Mouse (Mus musculus): ENCODE results near the gene Guca1b.

The Guca1b gene

GRCm38 (mm10) chr17:47385145-47385544 lies at the start of gene Guca1b:
TSS of gene Guca1b (plus strand) at chr17:47385393.
- DNase-seq (ENCODE audit: low read depth, low spot score): no peak

- DNase-seq (ENCODE audit: low read depth, low spot score): no peak
These were observed 42.1 kb upstream of the Guca1b start for GRCm38 (mm10) chr17:47343121-47343520.

DNA sequence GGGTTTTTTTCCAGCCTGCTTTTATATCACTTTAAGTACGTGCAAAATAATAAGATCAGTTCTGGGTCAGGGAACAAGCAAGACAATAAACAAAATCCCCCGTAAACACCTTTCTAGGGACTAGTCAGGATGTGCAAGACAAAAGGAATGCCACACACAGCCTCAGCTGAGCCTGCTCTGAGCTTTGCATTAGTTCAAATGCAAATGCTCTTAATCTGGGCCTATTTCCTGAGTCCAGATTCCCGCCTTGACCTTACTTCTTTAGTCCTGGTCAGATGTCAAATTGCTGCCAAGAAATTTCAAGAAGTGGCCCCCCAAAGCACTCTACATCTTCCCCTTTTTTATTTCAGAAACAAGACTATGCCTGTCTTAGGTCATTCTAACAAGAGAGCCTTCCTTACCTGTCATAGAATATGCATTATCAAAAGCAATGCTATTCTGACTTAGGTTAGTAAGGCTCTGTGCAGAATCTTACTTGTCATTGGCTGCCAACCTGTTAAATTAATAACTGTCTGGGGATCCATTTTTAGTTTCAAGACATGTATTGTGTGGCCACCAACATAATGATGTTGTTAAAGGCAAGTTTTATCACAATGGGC lies 35.4 kb upstream of the Guca1b start:
- DNase-seq (ENCODE audit: low read depth, low spot score): no peak

GRCm38 (mm10) chr17:47359964-47360363 lies 25.2 kb upstream of the Guca1b start:
- DNase-seq (ENCODE audit: low read depth, low spot score): no peak

DNA sequence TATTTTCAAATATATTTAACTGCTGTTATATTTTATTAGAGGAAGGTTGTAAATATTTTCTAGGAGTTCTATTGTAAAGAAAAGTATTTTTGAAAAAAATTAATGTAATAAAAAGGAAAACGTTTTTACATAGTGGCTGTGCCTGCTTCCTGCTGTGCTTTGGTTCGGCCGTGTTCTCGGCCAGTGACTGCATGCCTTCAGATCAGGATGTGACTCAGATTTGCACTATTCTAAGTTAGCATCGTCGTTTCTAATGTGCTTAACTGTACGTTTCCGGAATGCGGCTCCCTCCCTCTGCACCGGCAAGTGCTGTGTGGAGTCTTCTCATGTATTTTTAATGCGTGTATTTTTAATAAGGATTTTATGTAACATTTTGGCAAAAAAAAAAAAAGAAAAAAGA lies 23.9 kb upstream of the Guca1b start:
- DNase-seq (ENCODE audit: low read depth, low spot score): no peak

DNA sequence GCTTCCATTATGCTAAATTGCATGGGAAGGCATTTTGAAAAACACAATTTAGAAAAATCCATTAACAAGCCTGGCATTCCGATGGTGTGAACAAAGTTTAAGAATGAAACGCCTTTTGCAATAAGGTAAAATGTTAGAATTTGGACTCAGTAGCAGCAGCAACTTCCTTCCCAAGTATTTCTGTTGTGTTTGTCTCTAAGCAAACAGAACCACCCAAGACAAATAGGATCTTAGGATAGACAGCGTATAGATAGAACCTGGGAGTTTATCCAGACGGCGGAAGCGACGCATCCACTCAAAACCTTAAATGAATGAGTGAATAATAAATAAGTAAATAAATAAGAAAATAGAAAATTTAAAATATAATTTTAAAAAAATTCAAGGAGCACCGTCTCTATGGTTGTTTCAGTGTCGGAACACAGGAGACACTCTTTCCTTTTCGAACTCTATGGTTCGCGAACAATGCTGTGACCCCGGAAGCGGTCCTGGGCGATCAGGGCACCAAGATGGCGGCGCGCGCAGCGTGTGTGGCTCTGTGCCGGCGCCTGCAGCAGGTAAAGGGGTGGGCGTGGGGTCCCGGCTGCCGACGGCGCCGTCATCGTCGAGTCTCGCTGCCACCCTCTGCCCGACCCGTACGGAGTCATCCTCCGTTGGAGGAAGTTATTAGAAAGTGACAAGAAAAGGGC lies 16.6 kb upstream of the Guca1b start, which contains the start of gene Mrps10:
Gene Mrps10, plus strand, starts transcription at position 487 of the 686 bp plus-strand sequence.
- DNase-seq (ENCODE audit: low read depth, low spot score): peak; percentile 81

DNA sequence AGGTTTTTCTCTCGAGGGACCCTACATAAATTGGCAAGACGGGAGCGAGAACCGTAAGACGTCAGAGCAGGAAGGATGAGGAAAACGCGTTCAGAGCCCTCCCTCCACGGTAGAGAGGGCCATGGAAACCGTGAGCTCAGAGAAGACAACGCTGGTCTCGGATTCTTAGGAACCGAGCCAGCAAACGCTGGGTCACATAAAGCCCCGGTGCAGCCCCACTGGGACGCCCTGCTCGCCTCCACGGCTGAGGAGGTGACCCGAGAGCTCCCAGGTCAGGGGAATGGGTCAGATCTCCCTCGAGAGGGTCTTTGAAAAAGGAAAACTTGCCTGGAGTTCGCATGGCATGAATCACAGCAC lies 16.1 kb upstream of the Guca1b start:
- no peak for DNase-seq (ENCODE audit: low read depth, low spot score)

GRCm38 (mm10) chr17:47371451-47371850 lies 13.7 kb upstream of the Guca1b start:
- peak; percentile 24 for DNase-seq (ENCODE audit: low read depth, low spot score)

- no peak for DNase-seq (ENCODE audit: low read depth, low spot score)
These were observed 11.2 kb upstream of the Guca1b start for GRCm38 (mm10) chr17:47373991-47374390.

GRCm38 (mm10) chr17:47376779-47377280 lies 8.4 kb upstream of the Guca1b start:
- DNase-seq (ENCODE audit: low read depth, low spot score): no peak

- DNase-seq (ENCODE audit: low read depth, low spot score): no peak
These were observed 7.1 kb upstream of the Guca1b start for GRCm38 (mm10) chr17:47378133-47378532.

- DNase-seq (ENCODE audit: low read depth, low spot score): no peak
These were observed 3.3 kb upstream of the Guca1b start for GRCm38 (mm10) chr17:47381917-47382316.

DNA sequence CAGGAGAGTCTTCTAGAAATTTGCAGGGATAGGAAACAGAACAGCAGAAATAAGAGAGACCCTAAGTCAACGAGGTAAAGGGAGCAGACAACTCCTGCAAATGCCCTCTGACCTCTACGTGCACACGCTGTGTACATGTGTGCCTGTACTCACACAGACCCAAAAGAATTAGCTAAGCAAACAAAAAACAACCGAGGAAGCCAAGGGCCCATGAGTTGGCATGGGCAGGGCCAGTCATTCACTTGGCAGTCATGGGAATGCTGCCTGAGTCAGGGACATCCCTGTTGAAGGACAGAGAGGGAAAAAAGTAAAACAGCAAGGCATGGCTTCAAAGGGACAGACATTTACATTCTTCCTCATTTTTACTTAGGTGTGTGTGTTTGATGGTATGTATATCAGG lies 1.9 kb upstream of the Guca1b start:
- no peak for DNase-seq (ENCODE audit: low read depth, low spot score)

DNA sequence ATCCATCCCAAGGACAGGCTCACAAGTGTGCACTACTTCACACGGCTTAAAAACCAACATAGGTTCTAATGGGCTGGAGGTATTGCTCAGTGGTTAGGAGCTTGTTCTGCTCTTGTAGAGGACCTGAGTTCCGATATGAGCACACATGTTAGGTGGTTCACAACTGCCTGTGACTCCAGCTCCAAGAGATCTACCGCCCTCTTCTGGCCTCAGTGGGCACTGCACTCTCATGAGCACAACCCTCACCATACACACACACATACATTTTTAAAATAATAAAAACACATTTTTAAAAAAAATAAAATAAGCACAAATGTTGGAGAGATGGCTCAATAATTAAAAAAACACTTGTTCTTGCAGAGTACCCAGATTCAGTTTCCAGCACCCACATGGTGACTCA lies 1.1 kb upstream of the Guca1b start:
- no peak for DNase-seq (ENCODE audit: low read depth, low spot score)

DNA sequence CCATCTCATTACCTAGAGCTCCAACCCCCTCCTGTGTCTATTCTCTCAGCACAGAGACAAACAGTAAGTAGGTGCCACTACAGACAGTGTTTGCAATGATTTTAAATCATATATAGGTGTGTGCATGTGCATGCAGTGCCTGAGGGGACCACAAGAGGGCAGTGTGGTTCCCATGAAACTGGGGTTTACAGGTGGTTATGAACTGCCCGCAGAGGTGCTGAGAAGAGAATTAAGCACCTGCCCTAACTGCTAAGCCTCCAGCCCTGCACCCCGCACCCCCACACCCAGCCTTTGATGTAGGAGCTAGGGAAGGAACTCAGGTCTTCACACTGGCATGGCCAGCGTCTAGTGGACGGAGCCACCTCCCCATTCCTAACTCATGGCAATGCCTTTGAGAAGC lies 1.5 kb downstream of the Guca1b start:
- DNase-seq (ENCODE audit: low read depth, low spot score): no peak

DNA sequence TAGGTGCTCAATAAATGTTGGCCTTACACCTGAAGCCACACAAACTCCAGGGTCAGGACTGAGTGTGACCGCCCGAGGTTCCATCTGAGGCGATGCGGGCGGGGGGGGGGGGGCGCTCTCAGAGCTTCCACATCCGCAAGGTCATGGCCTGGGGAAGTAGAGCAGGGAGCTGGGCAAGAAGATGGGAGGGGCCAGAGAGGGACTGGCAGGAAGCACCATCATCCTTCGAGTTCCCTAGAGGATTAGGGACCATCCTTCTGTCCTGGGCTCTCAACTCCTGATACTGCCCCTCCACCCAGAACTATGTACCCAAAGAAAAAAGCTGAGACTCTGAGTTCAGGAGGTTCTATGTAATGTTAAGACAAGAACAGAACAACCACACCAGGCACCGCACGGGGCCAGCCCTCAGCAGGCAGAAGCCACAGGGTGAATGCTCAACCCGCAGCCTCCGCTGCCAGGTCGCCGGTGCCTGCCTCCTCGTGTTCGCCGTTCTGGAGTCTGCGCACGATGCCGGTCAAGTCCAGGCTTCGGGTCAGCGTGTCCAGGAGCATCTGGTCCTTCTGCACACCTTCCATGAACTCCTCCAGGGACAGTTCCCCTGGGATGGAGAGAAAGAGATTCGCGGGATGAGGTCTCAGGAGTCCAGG lies 9.2 kb downstream of the Guca1b start:
- no peak for DNase-seq (ENCODE audit: low read depth, low spot score)

DNA sequence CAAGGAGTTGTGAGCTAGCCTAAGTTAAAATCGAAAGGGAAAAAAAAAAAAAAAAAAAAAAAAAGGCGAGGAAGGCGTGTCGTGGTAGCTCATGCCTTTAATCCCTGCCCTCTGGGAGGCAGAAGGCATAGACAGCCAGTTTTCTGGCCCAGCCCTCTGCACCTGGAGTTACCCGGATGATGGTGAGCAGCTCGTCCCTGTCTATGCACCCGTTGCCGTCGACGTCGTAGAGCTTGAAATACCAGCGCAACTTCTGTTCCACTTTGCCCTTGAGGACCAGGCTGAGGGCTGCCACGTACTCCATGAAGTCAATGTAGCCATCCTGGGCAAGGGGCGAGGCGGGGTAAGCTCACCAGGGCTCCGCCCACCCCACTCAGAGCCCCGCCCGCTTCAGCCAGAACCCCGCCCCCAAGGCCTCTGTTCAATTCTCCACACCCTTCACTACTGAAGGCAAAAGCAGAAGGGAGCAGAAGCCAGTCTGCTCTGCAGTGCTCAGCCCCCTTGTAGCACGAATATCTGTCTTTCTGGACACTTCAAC lies 10.3 kb downstream of the Guca1b start:
- DNase-seq (ENCODE audit: low read depth, low spot score): no peak

- no peak for DNase-seq (ENCODE audit: low read depth, low spot score)
These were observed 13.9 kb downstream of the Guca1b start for GRCm38 (mm10) chr17:47399091-47399490.

DNA sequence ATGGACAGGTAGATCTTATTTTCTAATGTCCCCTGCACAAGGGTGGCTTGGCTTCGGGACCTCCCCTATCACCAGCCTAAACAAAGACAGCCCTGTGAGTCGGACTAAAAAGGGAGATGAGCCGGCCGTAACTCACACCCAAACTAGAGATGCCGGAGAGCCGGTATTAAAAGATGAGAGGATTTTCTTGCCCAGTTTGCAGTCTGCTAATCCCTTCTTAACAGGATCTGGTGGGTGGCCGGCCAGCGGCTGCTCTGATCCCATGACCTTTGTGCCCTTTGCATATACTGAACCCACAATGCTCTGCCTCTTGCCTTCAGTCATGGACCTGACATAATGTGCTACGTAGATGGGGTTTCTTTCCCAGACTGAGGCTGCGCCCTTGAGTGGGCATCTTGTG lies 15.3 kb downstream of the Guca1b start, which contains the start of gene Guca1a:
Gene Guca1a, minus strand, starts transcription at position 134 of the 400 bp plus-strand sequence.
- DNase-seq (ENCODE audit: low read depth, low spot score): no peak

- DNase-seq (ENCODE audit: low read depth, low spot score): no peak
These were observed 22.7 kb downstream of the Guca1b start for GRCm38 (mm10) chr17:47407717-47408557.

DNA sequence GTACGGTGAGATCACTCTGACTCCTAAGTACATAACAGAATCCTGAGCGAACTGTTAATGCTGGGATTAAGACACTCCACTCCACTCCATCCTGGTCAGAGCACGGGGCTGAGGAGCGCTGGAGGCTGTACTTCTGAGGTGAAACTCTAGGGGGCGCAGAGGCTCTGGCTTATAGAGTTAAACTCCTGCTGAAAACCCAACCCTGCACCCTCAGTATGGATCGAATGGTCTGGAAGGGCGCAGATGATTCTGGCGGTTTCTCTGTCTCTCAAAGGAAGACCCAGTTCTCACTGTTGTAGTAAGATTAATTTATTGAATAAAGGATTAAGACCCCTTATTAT lies 23.3 kb downstream of the Guca1b start:
- DNase-seq (ENCODE audit: low read depth, low spot score): no peak
